Mouse (Mus musculus): ENCODE results near the gene Cadm1. TPM values are rescaled to one million over a fixed set of nuclear protein-coding genes. Genes with fewer than 3 reads are reported as not detected.

Gene Cadm1
- polyA plus RNA-seq, 1 experiment from 2014 or later: 192 TPM

- peaks cover 3% of the 10 kb centered on the region; the same call in 1 of the 2 replicates for H3K4me1 ChIP-seq (ENCODE audit: control insufficient read depth, insufficient read depth, low read length)
- no peaks in the 10 kb centered on the region for H3K9me3 ChIP-seq (ENCODE audit: control insufficient read depth, low read length)
- 24% methylated on average over 5 of the region's 6 CpGs for WGBS
- no peak overlapping the region for H3K27ac ChIP-seq (ENCODE audit: low read depth, low read length)
- H3K9ac ChIP-seq (replicated peaks; ENCODE audit: low read depth, low read length): no peak overlapping the region
- H3K27me3 ChIP-seq (ENCODE audit: control insufficient read depth, insufficient read depth, low read length): no peaks in the 10 kb centered on the region
- H3K4me3 ChIP-seq (ENCODE audit: low read depth, low read length): no peak overlapping the region
- ATAC-seq (ENCODE audit: low read depth): no peak
- H3K36me3 ChIP-seq (ENCODE audit: control insufficient read depth, insufficient read depth, low read length): no peaks in the 10 kb centered on the region
- no peak overlapping the region for H3K4me2 ChIP-seq (ENCODE audit: low read depth, low read length)
Observed at GRCm38 (mm10) chr9:47608921-47609320, 78.9 kb downstream of the Cadm1 start.

DNA sequence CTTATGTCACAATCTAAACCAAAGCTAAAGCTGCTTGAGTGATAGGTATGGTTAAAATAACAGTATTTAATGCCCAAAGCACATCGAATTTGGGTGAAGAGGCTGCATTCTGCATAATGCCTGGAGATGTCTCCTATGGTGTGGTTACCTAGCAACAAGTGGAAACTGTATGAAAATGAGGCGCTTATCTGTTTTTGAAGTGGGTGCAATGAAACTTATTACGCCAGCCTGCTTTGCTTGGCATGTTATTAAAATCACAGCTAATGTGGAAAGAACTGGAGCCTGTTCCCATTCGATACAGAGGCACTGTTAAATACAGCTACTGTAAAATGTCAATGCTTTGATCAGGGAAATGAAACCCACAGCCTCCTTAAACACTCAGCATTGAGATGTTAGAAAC is 79.5 kb downstream of the Cadm1 start:
- Histone ChIP-seq H3K4me3 (ENCODE audit: low read depth, low read length) (no peak overlapping the region), H3K9ac (replicated peaks; ENCODE audit: low read depth, low read length) (no peak overlapping the region), H3K27ac (ENCODE audit: low read depth, low read length) (no peak overlapping the region), H3K36me3 (ENCODE audit: control insufficient read depth, insufficient read depth, low read length) (no peaks in the 10 kb centered on the region), H3K4me2 (ENCODE audit: low read depth, low read length) (no peak overlapping the region), H3K27me3 (ENCODE audit: control insufficient read depth, insufficient read depth, low read length) (no peaks in the 10 kb centered on the region), H3K9me3 (ENCODE audit: control insufficient read depth, low read length) (no peaks in the 10 kb centered on the region), H3K4me1 (ENCODE audit: control insufficient read depth, insufficient read depth, low read length) (peaks cover 3% of the 10 kb centered on the region; the same call in 1 of the 2 replicates)
- WGBS: 47% methylated on average over 4 of the region's 4 CpGs
- no peak for ATAC-seq (ENCODE audit: low read depth)

DNA sequence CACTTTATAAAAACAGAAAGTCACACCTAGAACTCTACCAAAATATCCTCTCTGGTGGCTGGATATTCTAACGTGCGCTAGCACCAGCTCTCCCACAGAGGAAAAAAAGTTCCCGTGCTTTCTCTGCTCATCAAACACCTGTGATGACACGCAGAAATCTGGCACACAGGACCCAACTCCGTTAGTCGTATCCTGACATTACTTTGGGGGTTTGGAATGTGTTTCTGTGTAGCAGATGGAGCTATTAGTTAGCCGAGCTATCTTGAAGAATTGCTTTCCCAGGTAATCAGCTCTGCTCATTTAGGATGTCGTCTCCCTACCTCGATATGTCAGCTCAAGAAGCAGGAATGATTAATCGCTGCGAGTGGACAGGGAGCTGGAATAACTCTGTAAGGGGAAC is 80.3 kb downstream of the Cadm1 start:
- Histone ChIP-seq H3K27me3 (ENCODE audit: control insufficient read depth, insufficient read depth, low read length) (no peaks in the 10 kb centered on the region), H3K4me3 (ENCODE audit: low read depth, low read length) (no peak overlapping the region), H3K27ac (ENCODE audit: low read depth, low read length) (no peak overlapping the region), H3K9me3 (ENCODE audit: control insufficient read depth, low read length) (no peaks in the 10 kb centered on the region), H3K4me1 (ENCODE audit: control insufficient read depth, insufficient read depth, low read length) (peaks cover 9% of the 10 kb centered on the region; the same call in 1 of the 2 replicates), H3K9ac (replicated peaks; ENCODE audit: low read depth, low read length) (no peak overlapping the region), H3K36me3 (ENCODE audit: control insufficient read depth, insufficient read depth, low read length) (no peaks in the 10 kb centered on the region), H3K4me2 (ENCODE audit: low read depth, low read length) (no peak overlapping the region)
- no peak for ATAC-seq (ENCODE audit: low read depth)
- WGBS: 72% methylated on average over 11 of the region's 11 CpGs

DNA sequence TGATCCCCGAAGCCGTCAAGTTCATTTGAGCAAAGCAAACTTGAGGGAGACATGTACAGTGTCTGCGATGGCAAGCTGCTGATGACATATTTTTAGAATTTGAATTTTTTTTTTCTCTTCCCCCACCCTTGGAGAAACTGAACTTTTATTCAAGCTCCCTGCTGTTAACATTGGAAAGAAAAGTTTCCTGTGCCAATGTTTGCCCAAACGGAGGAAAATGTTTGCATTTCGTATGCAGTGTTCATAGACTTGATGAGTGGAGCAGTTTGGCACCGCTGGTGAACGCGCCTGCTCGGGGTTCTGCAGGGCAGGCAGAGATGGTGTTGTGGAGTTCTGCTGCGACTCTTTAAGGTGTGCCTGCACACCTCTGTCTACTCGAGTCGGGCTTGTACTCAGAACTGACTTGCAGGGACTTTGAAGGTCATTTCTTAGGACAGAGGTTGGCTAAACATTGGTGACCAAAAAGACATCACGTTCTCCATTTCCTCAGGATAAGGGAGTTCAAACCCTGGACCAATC is 83.0 kb downstream of the Cadm1 start:
- Histone ChIP-seq H3K27me3 (ENCODE audit: control insufficient read depth, insufficient read depth, low read length) (no peaks in the 10 kb centered on the region), H3K4me2 (ENCODE audit: low read depth, low read length) (no peak overlapping the region), H3K36me3 (ENCODE audit: control insufficient read depth, insufficient read depth, low read length) (no peaks in the 10 kb centered on the region), H3K4me1 (ENCODE audit: control insufficient read depth, insufficient read depth, low read length) (peaks cover 22% of the 10 kb centered on the region), H3K4me3 (ENCODE audit: low read depth, low read length) (no peak overlapping the region), H3K27ac (ENCODE audit: low read depth, low read length) (no peak overlapping the region), H3K9ac (replicated peaks; ENCODE audit: low read depth, low read length) (no peak overlapping the region), H3K9me3 (ENCODE audit: control insufficient read depth, low read length) (no peaks in the 10 kb centered on the region)
- WGBS: 87% methylated on average over 13 of the region's 13 CpGs
- no peak for ATAC-seq (ENCODE audit: low read depth)

DNA sequence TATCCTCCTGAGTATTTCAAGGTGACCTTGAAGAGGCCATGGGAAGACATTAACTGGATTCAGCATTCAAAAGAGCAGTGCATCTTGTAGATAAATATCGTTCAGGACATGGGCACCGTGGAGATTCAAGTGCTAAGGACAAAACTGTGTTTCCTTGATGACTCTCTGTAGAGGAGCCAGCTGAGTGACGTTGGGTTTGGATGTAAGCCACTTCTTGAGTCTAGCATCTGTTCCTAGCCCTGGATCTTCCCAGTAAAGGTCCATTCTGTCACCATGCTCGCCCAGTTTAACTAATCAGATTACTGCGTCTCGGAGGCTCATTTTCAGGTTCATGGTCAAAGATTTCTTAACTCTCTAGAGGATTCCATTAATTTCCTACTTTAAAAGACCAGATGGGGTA is 85.1 kb downstream of the Cadm1 start:
- H3K9ac ChIP-seq (replicated peaks; ENCODE audit: low read depth, low read length): no peak overlapping the region
- H3K27ac ChIP-seq (ENCODE audit: low read depth, low read length): no peak overlapping the region
- no peak overlapping the region for H3K4me3 ChIP-seq (ENCODE audit: low read depth, low read length)
- H3K27me3 ChIP-seq (ENCODE audit: control insufficient read depth, insufficient read depth, low read length): no peaks in the 10 kb centered on the region
- ATAC-seq (ENCODE audit: low read depth): no peak
- H3K36me3 ChIP-seq (ENCODE audit: control insufficient read depth, insufficient read depth, low read length): no peaks in the 10 kb centered on the region
- H3K4me1 ChIP-seq (ENCODE audit: control insufficient read depth, insufficient read depth, low read length): peaks cover 22% of the 10 kb centered on the region
- H3K4me2 ChIP-seq (ENCODE audit: low read depth, low read length): no peak overlapping the region
- H3K9me3 ChIP-seq (ENCODE audit: control insufficient read depth, low read length): no peaks in the 10 kb centered on the region
- WGBS: 48% methylated on average over 6 of the region's 6 CpGs

DNA sequence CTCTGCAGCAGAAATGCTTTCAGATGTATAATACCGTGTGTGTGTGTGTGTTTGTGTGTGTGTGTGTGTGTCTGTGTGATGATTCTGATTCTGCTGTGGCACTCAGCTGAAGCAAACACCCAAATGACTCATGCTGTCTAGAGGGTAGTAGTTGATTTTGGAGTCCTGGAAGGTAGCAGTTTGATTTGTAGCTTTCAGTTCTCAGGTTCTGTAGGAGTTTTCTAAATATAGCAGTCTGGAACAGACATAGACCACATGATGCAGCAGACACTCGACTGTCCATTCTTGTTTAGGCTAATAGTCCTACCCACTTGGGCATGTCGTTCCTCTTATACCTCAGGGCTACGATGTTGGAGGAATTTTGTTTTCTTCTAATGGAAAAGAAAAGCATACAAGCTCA is 86.4 kb downstream of the Cadm1 start:
- H3K9ac ChIP-seq (replicated peaks; ENCODE audit: low read depth, low read length): no peak overlapping the region
- H3K4me2 ChIP-seq (ENCODE audit: low read depth, low read length): no peak overlapping the region
- H3K27me3 ChIP-seq (ENCODE audit: control insufficient read depth, insufficient read depth, low read length): no peaks in the 10 kb centered on the region
- H3K36me3 ChIP-seq (ENCODE audit: control insufficient read depth, insufficient read depth, low read length): no peaks in the 10 kb centered on the region
- H3K4me1 ChIP-seq (ENCODE audit: control insufficient read depth, insufficient read depth, low read length): peaks cover 26% of the 10 kb centered on the region
- no peak for ATAC-seq (ENCODE audit: low read depth)
- no peak overlapping the region for H3K27ac ChIP-seq (ENCODE audit: low read depth, low read length)
- H3K9me3 ChIP-seq (ENCODE audit: control insufficient read depth, low read length): no peaks in the 10 kb centered on the region
- 55% methylated on average over 4 of the region's 4 CpGs for whole genome bisulfite sequencing
- H3K4me3 ChIP-seq (ENCODE audit: low read depth, low read length): no peak overlapping the region

GRCm38 (mm10) chr9:47619501-47620029 is 89.6 kb downstream of the Cadm1 start:
- Histone ChIP-seq H3K4me1 (ENCODE audit: control insufficient read depth, insufficient read depth, low read length) (peaks cover 45% of the 10 kb centered on the region), H3K4me2 (ENCODE audit: low read depth, low read length) (no peak overlapping the region), H3K9me3 (ENCODE audit: control insufficient read depth, low read length) (no peaks in the 10 kb centered on the region), H3K36me3 (ENCODE audit: control insufficient read depth, insufficient read depth, low read length) (no peaks in the 10 kb centered on the region), H3K4me3 (ENCODE audit: low read depth, low read length) (no peak overlapping the region), H3K27ac (ENCODE audit: low read depth, low read length) (no peak overlapping the region), H3K9ac (replicated peaks; ENCODE audit: low read depth, low read length) (no peak overlapping the region), H3K27me3 (ENCODE audit: control insufficient read depth, insufficient read depth, low read length) (no peaks in the 10 kb centered on the region)
- WGBS: 66% methylated on average over 8 of the region's 8 CpGs
- ATAC-seq (ENCODE audit: low read depth): no peak; the same call in 1 of the 2 replicates

DNA sequence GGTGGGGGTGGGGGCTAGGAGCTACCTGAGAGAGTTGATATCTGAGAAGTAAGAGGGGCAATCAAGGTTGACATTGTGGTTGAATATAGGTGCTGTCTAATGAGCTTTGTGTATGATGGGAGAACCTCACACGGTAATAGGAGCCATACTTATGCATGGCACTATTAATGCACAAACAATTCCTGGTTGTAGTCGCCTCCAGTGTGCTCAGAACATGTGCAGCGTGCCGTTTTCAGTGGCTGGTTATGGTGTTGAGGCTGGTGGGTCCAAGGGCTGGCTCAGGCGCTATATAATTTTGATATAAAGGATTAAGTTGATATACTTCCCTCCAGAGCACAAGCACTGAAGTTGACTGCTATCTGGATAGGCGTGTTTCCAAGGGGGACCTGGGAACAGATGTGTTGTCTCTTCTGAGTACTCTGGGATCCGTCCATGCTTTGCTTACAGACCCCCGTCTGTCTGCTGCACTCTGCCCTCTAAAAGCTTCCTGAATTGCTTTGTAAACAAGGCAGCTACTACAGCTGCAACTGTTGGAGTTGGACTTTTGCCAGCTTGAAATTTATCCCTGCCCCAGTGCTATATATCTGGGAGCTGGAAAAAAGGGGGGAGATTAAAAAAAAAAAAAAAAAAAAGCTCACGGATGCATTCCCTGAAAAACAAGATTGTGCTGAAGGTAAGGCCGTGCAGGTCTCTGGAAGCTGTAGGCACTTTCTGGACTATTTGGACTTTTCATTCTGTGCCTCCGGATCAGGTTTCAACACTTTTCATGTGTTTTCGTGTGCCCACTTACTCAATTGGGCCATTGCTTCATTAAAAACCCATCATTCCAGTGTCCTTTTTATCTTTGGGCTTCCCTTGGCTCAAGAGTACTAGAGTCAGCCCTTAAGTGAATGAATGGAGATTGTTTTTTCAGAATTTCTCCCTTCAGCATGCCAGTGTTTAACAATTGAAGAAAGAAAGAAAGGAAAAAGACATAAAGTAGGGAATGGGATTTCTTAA is 93.8 kb downstream of the Cadm1 start:
- Histone ChIP-seq H3K27ac (ENCODE audit: low read depth, low read length) (no peak overlapping the region), H3K9ac (replicated peaks; ENCODE audit: low read depth, low read length) (no peak overlapping the region), H3K36me3 (ENCODE audit: control insufficient read depth, insufficient read depth, low read length) (no peaks in the 10 kb centered on the region), H3K4me3 (ENCODE audit: low read depth, low read length) (no peak overlapping the region), H3K27me3 (ENCODE audit: control insufficient read depth, insufficient read depth, low read length) (no peaks in the 10 kb centered on the region), H3K9me3 (ENCODE audit: control insufficient read depth, low read length) (no peaks in the 10 kb centered on the region), H3K4me2 (ENCODE audit: low read depth, low read length) (no peak overlapping the region), H3K4me1 (ENCODE audit: control insufficient read depth, insufficient read depth, low read length) (peaks cover 23% of the 10 kb centered on the region)
- ATAC-seq (ENCODE audit: low read depth): peak; percentile 55; the same call in 1 of the 2 replicates
- WGBS: 34% methylated on average over 12 of the region's 12 CpGs
